Mouse (Mus musculus): ENCODE measurements around the gene Pex6.
A peak's percentile ranks its signal among the peaks of the same experiment; 100 is the strongest.
"Not testable (repeated sequence)": the region's sequence is repeated elsewhere in the genome, so short reads cannot be mapped to it uniquely, and the experiment has no call there.

The Pex6 gene

GRCm38 (mm10) chr17:46736160-46736559 lies 24.9 kb downstream of the Pex6 start:
- DNase-seq = no peak

GRCm38 (mm10) chr17:46741305-46741704 lies 30.0 kb downstream of the Pex6 start:
- no peak for DNase-seq

DNA sequence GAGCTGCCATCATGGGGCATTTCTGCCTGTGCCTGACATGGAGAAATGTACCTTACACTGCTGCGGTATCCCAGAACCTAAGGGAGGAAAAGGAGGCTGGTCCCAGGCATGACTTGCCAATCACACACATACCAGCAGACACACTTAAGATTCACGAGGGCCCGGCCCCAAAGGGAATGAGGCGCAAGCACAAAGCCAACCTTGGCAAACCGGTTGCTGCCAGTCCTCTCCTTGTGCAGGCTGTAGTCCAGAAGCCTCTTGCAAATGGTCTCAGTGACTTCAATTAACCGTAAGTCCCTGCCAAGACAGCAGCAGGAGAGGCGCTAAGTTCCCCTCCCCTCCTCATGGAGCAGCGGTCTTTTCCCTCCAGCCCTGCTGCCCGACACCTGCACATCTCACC lies 31.7 kb downstream of the Pex6 start:
- no peak for DNase-seq

- no peak for DNase-seq
Measured at GRCm38 (mm10) chr17:46745506-46745905, 34.2 kb downstream of the Pex6 start.

DNA sequence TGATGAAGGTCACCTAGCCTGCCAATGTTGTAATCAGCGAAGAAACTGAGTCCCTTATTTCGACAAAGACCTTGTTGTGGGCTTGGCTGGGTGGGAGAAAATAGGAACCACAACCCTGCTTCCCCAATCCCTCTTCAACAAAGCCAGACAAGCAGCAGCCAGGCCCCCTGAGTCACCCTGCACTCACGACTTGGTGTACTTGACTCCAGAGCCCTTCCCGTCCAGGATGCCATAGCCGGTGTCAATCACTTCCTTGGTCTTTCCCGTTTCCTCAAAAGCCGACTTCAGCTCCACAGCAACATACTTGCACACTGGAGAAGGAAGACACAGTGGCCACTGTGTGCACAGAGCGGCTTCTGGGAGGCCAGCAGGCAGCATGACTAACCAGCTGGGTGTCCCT lies 36.0 kb downstream of the Pex6 start:
- no peak for DNase-seq

DNA sequence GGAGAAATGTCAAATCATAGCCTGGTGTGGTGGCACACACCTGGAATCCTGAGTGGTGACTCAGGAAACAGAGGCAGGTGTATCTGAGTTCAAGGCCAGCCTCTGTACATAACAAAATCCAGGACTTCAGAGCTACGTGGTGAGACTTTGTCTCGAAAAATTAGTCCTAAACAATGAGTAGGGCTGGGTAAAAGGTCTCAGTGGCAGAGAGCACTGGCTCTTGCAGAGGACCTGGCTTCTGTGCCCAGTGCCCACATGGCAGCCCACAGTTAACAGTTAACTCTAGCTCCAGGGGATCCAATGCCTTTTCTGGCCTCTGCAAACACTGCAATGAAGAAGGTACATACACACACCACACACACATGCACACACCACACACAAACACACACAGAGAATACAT lies 36.5 kb downstream of the Pex6 start:
- DNase-seq = no peak

GRCm38 (mm10) chr17:46749282-46749681 lies 38.0 kb downstream of the Pex6 start:
- no peak for DNase-seq

- no peak for DNase-seq
Measured at GRCm38 (mm10) chr17:46750580-46750979, 39.3 kb downstream of the Pex6 start.

- peak in 1 of 2 experiments; percentile 60 for DNase-seq
Measured at GRCm38 (mm10) chr17:46751056-46751793, 40.0 kb downstream of the Pex6 start.

DNA sequence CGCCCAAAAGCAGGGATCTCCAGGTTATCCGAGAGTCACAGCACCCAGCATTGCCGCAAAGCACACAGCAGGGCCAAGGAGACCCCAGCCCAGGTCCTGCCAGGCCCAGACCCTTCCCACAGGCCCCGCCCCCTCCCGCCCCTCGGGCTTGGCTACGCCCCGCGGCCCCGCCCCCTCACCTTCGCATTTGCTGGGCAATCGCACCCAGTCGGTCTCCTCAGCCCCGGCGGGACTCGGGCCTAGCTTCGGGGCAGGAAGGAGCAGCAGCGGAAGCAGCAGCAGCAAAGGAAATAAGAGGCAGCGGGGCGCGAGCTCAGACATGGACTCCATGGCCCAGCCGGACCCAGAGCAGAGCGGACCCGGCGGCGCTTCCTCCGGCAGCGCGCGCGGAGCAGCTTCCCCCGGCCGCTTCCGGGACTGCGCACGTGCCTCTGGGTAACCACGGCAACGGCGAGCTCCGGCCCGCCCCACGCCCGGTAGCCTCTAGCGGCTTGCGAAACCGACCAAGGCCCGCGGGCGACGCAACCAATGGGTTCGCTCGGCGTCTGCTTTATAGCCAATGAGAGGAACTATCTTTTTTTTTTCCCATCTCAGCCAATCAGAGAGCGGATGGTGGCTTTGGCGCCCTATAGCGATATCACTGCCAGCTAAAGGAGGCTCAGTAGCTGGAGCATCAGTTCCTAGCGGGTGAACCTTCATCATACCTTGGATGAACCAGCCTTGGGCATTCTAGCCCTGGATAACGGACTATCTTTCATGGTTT lies 40.7 kb downstream of the Pex6 start, which contains the start of gene Cnpy3:
Gene Cnpy3 (minus strand): TSS at position 421 of the 763 bp plus-strand sequence.
- DNase-seq = peak; percentile 96 to 97

GRCm38 (mm10) chr17:46758753-46759152 lies 47.5 kb downstream of the Pex6 start:
- no peak for DNase-seq

- DNase-seq = peak; percentile 68 to 79
Measured at GRCm38 (mm10) chr17:46763544-46763943, 52.3 kb downstream of the Pex6 start, which contains the start of gene Ptcra. TSS of gene Ptcra (minus strand) at chr17:46763712.

- not testable (repeated sequence) for DNase-seq
Measured at GRCm38 (mm10) chr17:46764916-46765315, 53.7 kb downstream of the Pex6 start.

DNA sequence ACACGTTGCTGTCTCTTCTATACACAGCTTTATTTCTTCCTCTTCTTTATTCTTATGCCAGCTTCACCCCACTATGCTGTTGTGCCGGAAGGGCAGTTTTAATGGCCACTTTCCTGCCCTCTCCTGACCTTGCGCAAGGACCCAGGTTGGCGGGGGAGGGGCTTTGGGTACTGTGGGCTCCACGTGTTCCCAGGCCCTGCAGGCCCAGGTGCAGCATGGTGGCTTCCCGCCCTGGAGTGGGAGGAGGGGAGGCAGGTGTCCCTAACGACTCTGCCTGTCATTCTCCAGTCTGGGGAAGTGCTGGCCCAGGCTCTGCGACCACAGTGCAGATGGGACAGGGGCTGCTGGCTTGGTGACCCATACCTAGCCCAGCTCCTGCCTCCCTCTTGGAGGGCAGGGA lies 56.6 kb downstream of the Pex6 start:
- DNase-seq = peak; percentile 72 to 80

GRCm38 (mm10) chr17:46770546-46770945 lies 59.3 kb downstream of the Pex6 start:
- no peak for DNase-seq

GRCm38 (mm10) chr17:46771025-46771424 lies 59.8 kb downstream of the Pex6 start:
- DNase-seq = no peak

- no peak for DNase-seq
Measured at GRCm38 (mm10) chr17:46771616-46772015, 60.4 kb downstream of the Pex6 start.

GRCm38 (mm10) chr17:46772038-46772403 lies 60.8 kb downstream of the Pex6 start:
- DNase-seq = no peak

DNA sequence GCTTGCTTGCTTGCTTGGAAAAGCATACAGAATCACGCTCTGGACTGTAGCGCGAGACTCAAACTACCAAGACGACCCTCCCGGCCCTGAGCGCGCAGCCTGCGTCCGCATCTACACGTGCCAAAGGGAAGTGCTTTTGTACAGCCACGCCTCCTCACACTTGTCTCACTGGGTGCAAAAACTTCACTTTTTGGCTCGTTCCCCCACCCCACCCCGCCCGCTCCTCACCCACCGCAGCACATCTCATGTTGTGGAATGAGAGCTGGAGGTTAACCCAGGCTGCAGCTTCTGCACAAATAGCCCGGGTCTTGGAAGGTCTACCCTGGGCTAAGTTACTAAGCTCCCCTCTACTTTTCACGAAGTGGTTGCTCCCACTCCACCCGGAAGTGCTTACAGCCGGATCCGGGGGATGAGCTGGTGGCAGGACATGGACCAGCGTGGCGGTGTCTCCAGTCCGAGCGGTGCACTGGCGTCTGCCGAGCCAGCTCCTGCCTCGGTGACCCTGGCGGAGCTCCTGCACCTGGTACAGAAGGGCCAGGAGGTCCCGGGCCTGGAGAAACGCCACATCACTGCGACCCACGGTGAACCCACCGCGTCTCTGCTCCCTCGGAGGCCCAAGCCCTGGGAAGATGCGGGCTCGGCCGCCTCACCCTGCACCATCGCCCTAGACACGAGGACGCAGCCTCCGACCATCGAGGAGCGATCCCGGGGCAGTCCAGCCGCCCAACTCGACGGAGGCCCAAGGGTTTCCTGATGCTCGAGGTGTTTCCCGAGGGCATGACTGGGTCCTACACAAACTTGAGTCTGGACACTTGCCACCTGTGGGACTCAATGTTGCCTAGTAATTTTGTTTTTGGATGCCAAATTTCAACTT lies 61.4 kb downstream of the Pex6 start, which contains the start of gene 2310039H08Rik:
Gene 2310039H08Rik (plus strand): TSS at position 232 of the 874 bp plus-strand sequence.
- DNase-seq = peak; percentile 68 to 77

- no peak for DNase-seq
Measured at GRCm38 (mm10) chr17:46773278-46774130, 62.2 kb downstream of the Pex6 start.

GRCm38 (mm10) chr17:46774131-46774472 lies 62.8 kb downstream of the Pex6 start:
- no peak for DNase-seq

- DNase-seq = no peak
Measured at GRCm38 (mm10) chr17:46775070-46775469, 63.8 kb downstream of the Pex6 start.
